Mouse (Mus musculus): ENCODE measurements around the gene Clk4. TPM values are rescaled to one million over a fixed set of nuclear protein-coding genes. Genes with fewer than 3 reads are reported as not detected.

Gene Clk4
- total and polyA plus RNA-seq, 2 experiments from 2014 or later, result 105 to 116 TPM

DNA sequence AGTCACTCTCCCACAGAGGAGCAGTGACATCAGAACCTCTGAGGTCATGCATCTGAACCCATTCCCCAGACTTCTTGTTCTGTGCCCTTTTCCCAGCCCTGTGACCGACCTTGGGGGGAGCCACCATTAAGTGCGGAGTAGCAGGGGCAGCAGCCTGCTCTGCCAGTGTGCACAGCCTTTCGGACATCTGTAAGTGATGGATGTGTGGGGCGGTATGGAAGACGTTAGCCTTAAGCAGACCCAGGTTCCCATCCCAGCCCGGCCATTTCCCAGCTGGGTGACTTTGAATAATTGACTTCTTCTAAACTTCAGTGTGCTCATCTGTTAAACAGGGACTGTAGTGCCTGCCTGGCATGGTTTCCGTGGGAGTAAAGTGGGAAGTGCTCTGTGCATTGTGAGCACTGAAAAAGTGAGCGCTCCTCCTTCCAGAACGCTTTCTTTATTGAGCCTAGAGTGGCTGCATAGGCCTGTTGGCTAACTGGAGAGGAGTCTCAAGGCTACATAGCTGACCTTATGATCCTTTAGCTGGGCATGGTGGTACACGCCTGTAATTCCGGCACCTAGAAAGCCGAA lies 42.5 kb downstream of the Clk4 start:
- TF ChIP-seq CTCF (IDR thresholded peaks at IDR 0.05; ENCODE audit: low read depth), result no peak
- no peak overlapping the region for H3K9ac ChIP-seq
- no peak overlapping the region for H3K27ac ChIP-seq (ENCODE audit: low read depth, low read length)
- H3K4me2 ChIP-seq (ENCODE audit: low read depth), result no peak overlapping the region
- 77% methylated on average over 12 of the region's 12 CpGs for WGBS
- no peaks in the 10 kb centered on the region for H3K27me3 ChIP-seq (ENCODE audit: insufficient read depth, low read length)
- ATAC-seq, result no peak
- H3K4me1 ChIP-seq (ENCODE audit: insufficient read depth), result no peaks in the 10 kb centered on the region
- H3K4me3 ChIP-seq (ENCODE audit: low read depth, low read length), result no peak overlapping the region
- no peaks in the 10 kb centered on the region for H3K36me3 ChIP-seq (ENCODE audit: insufficient read depth)
- no peaks in the 10 kb centered on the region for H3K9me3 ChIP-seq (ENCODE audit: low read length)
- DNase-seq, result no peak

DNA sequence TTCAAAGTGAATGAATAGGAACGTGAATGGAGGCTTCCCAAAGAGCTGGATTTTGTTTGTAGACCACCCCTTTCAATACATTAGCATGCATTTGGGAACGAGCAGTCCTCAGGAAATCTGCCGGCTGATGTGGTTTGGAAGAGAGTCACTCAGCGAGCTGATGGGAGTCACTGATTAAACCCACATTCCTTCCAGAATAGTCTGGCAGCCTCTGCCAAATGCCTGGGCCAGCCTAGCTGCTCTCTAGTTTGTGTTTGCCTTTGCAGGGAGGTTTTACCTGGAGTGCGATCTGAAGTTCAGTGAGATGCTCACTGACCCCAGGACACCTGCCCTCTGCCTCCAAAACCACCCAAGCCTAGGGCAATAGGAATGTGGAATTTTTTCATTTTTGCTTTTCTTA lies 46.8 kb downstream of the Clk4 start:
- no peaks in the 10 kb centered on the region for H3K27me3 ChIP-seq (ENCODE audit: insufficient read depth, low read length)
- no peak overlapping the region for H3K27ac ChIP-seq (ENCODE audit: low read depth, low read length)
- H3K4me1 ChIP-seq (ENCODE audit: insufficient read depth), result no peaks in the 10 kb centered on the region
- no peaks in the 10 kb centered on the region for H3K36me3 ChIP-seq (ENCODE audit: insufficient read depth)
- DNase-seq (no peak), ATAC-seq (no peak)
- no peak overlapping the region for H3K4me2 ChIP-seq (ENCODE audit: low read depth)
- 45% methylated on average over 5 of the region's 5 CpGs for WGBS
- H3K9ac ChIP-seq, result no peak overlapping the region
- no peak overlapping the region for H3K4me3 ChIP-seq (ENCODE audit: low read depth, low read length)
- H3K9me3 ChIP-seq (ENCODE audit: low read length), result no peaks in the 10 kb centered on the region
- no peak for TF ChIP-seq CTCF (IDR thresholded peaks at IDR 0.05; ENCODE audit: low read depth)

DNA sequence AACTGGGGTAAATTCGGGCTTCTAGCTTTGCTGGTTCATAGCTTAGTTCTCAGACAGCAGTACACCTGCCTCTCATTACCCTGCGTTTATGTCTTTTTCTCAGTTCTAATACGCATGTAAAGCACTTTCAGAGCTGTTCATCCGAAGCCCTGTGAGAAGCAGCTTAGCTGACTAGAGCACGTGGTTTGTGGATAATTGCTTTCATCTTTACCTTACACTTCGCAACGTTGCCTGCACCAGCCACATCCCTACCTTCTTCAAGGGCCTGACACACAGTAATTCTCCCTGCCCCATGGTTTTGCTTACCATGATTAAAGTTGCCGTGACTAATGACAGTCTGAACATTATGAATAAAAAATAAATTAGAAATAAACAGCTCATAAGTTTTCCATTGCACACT lies 50.3 kb downstream of the Clk4 start:
- no peak overlapping the region for H3K27ac ChIP-seq (ENCODE audit: low read depth, low read length)
- H3K36me3 ChIP-seq (ENCODE audit: insufficient read depth), result no peaks in the 10 kb centered on the region
- no peaks in the 10 kb centered on the region for H3K9me3 ChIP-seq (ENCODE audit: low read length)
- no peak for TF ChIP-seq CTCF (IDR thresholded peaks at IDR 0.05; ENCODE audit: low read depth)
- H3K4me2 ChIP-seq (ENCODE audit: low read depth), result no peak overlapping the region
- 80% methylated on average over 8 of the region's 8 CpGs for WGBS
- no peak overlapping the region for H3K4me3 ChIP-seq (ENCODE audit: low read depth, low read length)
- DNase-seq (no peak), ATAC-seq (no peak)
- H3K27me3 ChIP-seq (ENCODE audit: insufficient read depth, low read length), result no peaks in the 10 kb centered on the region
- no peaks in the 10 kb centered on the region for H3K4me1 ChIP-seq (ENCODE audit: insufficient read depth)
- H3K9ac ChIP-seq, result no peak overlapping the region

DNA sequence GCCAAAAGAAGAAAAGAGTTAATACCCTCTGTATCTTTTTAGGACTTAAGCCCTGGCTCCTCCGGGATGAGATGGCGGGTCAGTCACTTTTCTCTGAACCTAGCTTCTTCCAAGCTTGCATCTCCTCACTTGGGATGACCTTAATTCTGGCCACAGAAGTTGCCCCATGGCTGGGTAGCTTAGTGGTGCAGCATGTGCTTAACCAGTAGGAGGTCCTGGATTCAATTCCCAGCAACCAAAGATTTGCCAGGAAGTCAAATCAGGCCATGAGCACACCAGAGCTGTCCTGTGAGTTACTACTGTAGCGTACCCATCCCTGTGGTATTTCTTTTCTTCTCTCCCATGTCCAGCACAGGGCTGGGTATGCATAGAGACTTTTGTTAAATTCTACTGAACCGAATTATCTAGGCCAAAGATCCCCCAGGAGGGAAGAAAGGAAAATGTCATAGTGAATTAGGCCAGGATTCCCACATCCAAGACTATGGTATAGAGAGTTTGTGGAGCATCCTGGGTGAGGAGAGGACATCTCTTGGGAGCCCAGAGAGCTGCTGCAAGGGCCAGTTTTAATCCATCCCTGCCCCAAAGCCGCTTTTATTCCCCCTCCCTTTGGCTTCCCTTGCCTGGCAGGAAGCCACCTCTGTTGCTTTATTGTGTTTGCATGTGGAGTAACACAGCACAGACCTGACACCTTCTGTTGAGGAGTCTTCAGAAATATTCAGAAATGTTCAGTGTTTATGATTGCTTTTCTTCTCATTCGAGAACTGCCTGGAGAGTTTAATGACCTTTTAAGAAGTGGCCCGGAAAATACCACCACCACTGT lies 54.7 kb downstream of the Clk4 start:
- no peaks in the 10 kb centered on the region for H3K9me3 ChIP-seq (ENCODE audit: low read length)
- H3K4me3 ChIP-seq (ENCODE audit: low read depth, low read length), result no peak overlapping the region
- no peaks in the 10 kb centered on the region for H3K27me3 ChIP-seq (ENCODE audit: insufficient read depth, low read length)
- 69% methylated on average over 7 of the region's 7 CpGs for WGBS
- H3K36me3 ChIP-seq (ENCODE audit: insufficient read depth), result no peaks in the 10 kb centered on the region
- no peak overlapping the region for H3K27ac ChIP-seq (ENCODE audit: low read depth, low read length)
- ATAC-seq (no peak), DNase-seq (no peak)
- H3K9ac ChIP-seq, result no peak overlapping the region
- H3K4me2 ChIP-seq (ENCODE audit: low read depth), result no peak overlapping the region
- H3K4me1 ChIP-seq (ENCODE audit: insufficient read depth), result no peaks in the 10 kb centered on the region
- TF ChIP-seq CTCF (IDR thresholded peaks at IDR 0.05; ENCODE audit: low read depth), result no peak

DNA sequence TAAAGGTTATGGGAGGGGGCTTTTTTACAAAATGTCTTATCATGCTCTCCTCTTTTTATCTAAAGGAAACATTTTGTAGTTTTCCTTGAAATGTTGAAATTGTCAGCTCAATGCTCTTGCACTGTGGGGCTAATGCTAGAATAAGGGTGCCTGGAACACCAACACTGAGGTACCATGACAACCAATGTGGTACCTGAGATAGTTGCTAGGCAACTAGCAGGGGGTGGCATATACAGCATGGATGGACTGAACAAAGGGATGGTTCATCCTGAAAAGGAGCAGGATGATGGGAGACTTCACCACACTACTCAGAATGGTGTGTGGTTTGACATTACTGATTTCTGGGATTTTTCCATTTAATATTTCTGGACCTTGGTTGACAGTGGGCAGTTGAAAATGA lies 59.1 kb downstream of the Clk4 start:
- no peak for DNase-seq

DNA sequence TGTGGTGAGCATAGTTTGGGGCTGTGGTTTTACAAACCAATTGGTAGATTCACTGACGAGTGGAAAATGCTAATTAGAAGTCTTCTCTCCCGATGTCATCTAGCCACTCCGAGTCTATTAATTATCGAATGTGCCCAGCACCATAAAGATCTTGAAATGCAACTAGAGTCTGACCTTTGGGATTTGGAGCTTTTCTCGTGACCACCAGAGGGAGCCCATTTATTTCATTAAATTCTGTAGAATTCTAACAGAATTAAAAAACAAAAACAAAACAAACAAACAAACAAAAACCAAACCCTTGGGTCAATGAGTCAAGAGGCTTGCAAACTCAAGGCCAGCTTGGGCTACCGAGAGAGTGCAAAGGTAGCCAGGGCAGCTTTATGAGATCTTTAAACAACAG lies 65.4 kb downstream of the Clk4 start:
- no peak for DNase-seq
- Histone ChIP-seq H3K27ac (ENCODE audit: low read depth, low read length) (no peak overlapping the region), H3K4me3 (ENCODE audit: low read depth, low read length) (no peak overlapping the region), H3K9me3 (ENCODE audit: low read length) (no peaks in the 10 kb centered on the region), H3K4me1 (ENCODE audit: insufficient read depth) (no peaks in the 10 kb centered on the region), H3K4me2 (ENCODE audit: low read depth) (no peak overlapping the region), H3K9ac (no peak overlapping the region), H3K27me3 (ENCODE audit: insufficient read depth, low read length) (no peaks in the 10 kb centered on the region), H3K36me3 (ENCODE audit: insufficient read depth) (no peaks in the 10 kb centered on the region)
- WGBS, result 67% methylated on average over 6 of the region's 6 CpGs
- peak; percentile 55 for TF ChIP-seq CTCF (IDR thresholded peaks at IDR 0.05; ENCODE audit: low read depth)
- no peak for ATAC-seq

More for the DNA sequence above, 59.1 kb downstream of the Clk4 start:
- Histone ChIP-seq H3K27me3 (ENCODE audit: insufficient read depth, low read length) (no peaks in the 10 kb centered on the region), H3K4me3 (ENCODE audit: low read depth, low read length) (no peak overlapping the region), H3K9ac (no peak overlapping the region), H3K4me1 (ENCODE audit: insufficient read depth) (no peaks in the 10 kb centered on the region), H3K9me3 (ENCODE audit: low read length) (no peaks in the 10 kb centered on the region), H3K27ac (ENCODE audit: low read depth, low read length) (no peak overlapping the region), H3K4me2 (ENCODE audit: low read depth) (no peak overlapping the region), H3K36me3 (ENCODE audit: insufficient read depth) (no peaks in the 10 kb centered on the region)
- TF ChIP-seq CTCF (IDR thresholded peaks at IDR 0.05; ENCODE audit: low read depth), result no peak
- ATAC-seq, result peak; percentile 67; the same call in 1 of the 2 replicates

DNA sequence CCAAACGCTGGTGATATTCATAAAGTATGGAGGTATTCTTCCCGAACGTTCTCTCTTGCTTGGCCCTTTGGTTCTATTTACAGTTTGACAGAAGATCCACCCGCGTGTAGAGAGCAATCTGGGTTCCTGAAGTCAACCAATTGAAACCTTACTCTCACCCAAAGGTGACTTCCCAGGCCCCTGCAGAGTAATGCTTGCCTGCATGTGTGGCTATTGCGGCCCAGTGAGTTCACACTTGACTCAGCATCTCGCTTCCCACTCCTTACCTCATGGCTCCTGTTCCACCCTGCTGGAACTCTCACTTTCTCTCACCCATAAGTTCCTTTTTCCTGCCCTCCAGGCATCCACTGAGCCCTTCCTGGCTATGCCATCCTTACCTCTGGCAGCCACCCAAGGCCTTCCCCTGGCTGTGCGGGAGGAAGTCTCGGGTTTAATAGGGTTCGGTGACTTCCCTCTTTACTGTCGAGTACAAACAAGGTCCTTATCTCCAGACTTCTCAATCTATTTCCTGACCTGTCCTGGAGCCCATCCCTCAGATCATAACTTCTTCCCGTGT lies 66.9 kb downstream of the Clk4 start:
- TF ChIP-seq CTCF (IDR thresholded peaks at IDR 0.05; ENCODE audit: low read depth), result no peak
- no peaks in the 10 kb centered on the region for H3K4me1 ChIP-seq (ENCODE audit: insufficient read depth)
- DNase-seq (no peak), ATAC-seq (no peak)
- H3K27ac ChIP-seq (ENCODE audit: low read depth, low read length), result no peak overlapping the region
- H3K9me3 ChIP-seq (ENCODE audit: low read length), result no peaks in the 10 kb centered on the region
- H3K36me3 ChIP-seq (ENCODE audit: insufficient read depth), result no peaks in the 10 kb centered on the region
- H3K9ac ChIP-seq, result no peak overlapping the region
- WGBS, result 87% methylated on average over 12 of the region's 12 CpGs
- H3K27me3 ChIP-seq (ENCODE audit: insufficient read depth, low read length), result no peaks in the 10 kb centered on the region
- H3K4me3 ChIP-seq (ENCODE audit: low read depth, low read length), result no peak overlapping the region
- no peak overlapping the region for H3K4me2 ChIP-seq (ENCODE audit: low read depth)
